Mouse (Mus musculus): ENCODE measurements around the gene Sde2. TPM values are rescaled to one million over a fixed set of nuclear protein-coding genes. Genes with fewer than 3 reads are reported as not detected.
A peak's percentile ranks its signal among the peaks of the same experiment; 100 is the strongest.

The Sde2 gene
- total RNA-seq, 2 experiments from 2014 or later: 22.9 TPM

DNA sequence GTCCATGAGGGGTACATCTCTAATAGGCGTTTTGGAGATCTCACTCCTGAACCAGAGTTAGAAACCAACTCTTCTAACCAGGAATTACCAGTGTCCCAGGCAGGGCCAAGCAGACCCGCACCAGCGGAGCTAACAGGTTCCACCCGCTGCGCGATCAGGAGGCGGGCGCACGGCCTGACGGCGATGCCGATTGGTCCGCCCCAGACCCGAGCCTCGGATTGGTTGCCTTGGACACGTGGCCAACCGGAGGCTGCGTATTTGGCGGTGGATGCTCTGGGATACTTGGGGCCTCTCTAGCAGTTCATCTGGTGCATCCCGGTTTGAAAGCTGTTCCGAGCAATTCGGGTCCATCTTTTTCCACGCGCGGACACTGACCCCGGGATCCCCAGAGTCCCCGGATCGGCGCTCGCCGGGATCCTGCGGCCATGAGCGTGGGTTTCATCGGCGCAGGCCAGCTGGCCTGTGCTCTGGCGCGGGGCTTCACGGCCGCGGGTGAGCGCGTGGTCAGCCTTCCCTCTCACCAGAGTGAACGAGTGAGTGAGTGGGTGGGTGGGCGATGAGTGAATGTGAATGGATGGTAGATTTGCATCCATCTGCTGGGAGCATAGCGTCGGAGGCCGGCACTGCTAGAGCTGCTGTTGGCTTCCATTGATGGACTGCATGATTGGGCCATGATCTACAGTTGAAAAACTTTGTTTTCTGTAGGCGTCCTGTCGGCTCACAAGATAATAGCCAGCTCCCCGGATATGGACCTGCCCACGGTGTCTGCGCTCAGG is 53.3 kb downstream of the Sde2 start, which contains the start of gene Pycr2:
TSS of gene Pycr2 (plus strand) at position 255 of the 776 bp plus-strand sequence.
- DNase-seq (ENCODE audit: low spot score in 2 of 2): peak; percentile 94 to 95
- Histone ChIP-seq H3K27ac (peak within 1 kb of the TSS; percentile 94), H3K4me3 (peak within 1 kb of the TSS; percentile 76)
- TF ChIP-seq CTCF (conservative IDR thresholded peaks at IDR 0.05): no peak; the same call in 1 of the 2 replicates

DNA sequence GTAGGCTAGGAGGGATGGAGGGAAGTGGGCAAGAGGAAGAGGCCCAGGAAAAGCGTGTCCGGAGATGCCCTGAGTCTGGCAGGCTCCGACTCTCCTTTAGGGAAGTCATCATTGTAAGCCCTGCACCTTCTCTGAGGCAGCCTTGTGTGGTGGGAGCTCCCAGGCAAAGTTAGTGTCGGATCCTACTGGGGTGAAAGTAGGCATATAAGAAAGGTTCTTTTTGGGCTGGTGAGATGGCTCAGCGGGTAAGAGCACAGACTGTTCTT is 53.8 kb downstream of the Sde2 start:
- TF ChIP-seq CTCF (conservative IDR thresholded peaks at IDR 0.05): no peak
- DNase-seq (ENCODE audit: low spot score in 2 of 2): no peak
- Histone ChIP-seq H3K4me3 (peak overlapping the region; percentile 76), H3K27ac (peak overlapping the region; percentile 94)

DNA sequence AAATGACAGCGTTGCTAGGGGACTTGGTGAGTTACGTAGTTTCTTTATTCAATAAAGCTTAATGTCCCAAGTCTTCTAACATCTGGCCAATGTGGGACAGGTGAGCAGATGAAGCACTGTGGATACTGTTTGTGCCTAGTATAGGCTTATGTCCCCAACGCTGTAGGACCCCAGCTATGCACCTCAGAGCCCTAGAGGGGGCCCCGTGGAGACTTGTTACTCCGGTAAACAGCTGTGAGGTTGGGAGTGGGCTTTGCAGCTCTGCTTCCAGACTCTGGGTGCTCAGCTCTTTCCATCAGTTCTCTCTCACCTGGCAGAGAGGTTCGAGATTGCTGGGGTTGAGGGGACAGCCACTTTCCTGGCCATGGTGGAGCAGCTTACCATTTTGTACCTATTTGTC is 54.4 kb downstream of the Sde2 start:
- Histone ChIP-seq H3K27ac (peak overlapping the region; percentile 94; the same call in 1 of the 2 replicates), H3K4me3 (peak overlapping the region; percentile 76)
- TF ChIP-seq CTCF (conservative IDR thresholded peaks at IDR 0.05): no peak
- no peak for DNase-seq (ENCODE audit: low spot score in 2 of 2)

DNA sequence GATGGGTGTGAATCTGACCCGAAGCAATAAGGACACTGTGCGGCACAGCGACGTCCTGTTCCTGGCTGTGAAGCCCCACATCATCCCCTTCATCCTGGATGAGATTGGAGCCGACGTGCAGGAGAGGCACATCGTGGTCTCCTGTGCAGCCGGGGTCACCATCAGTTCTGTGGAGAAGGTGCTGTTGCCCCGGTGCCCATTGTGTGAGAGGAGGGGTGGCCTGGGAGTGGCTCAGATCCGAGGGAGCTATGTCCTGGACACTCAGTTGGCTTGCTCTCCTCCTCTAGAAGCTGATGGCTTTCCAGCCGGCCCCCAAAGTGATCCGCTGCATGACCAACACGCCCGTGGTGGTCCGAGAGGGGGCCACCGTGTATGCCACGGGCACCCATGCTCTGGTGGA is 54.9 kb downstream of the Sde2 start:
- no peak for DNase-seq (ENCODE audit: low spot score in 2 of 2)
- peak overlapping the region; percentile 76; the same call in 1 of the 2 replicates for H3K4me3 ChIP-seq
- H3K27ac ChIP-seq: no peak overlapping the region
- no peak for TF ChIP-seq CTCF (conservative IDR thresholded peaks at IDR 0.05)

DNA sequence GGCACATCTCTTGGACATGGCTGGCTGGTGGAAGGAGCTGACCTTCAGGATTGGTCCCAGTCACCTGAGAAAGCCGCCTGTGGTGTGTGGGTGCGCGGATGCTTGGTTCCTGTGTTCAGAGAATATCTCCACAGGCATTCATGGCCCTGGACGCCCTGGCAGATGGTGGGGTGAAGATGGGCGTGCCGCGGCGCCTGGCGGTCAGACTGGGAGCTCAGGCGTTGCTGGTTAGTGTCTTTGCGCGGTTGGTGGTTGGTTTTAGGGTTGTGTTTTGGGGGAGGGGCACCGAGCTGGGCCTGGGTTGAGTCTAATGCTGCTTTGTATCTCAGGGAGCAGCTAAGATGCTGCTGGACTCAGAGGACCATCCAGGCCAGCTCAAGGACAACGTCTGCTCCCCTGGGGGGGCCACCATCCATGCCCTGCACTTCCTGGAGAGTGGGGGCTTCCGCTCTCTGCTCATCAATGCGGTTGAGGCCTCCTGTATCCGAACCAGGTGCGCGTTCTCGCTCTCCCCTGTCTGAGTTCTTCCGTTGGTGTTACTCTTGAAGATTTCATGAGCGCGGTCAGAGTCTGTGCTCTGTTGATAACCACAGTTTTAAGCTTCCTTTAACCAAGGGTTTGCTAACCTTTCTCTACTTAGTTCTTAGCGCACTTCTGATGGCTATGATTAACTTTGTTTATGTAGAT is 55.7 kb downstream of the Sde2 start:
- DNase-seq (ENCODE audit: low spot score in 2 of 2): no peak
- no peak overlapping the region for H3K4me3 ChIP-seq
- TF ChIP-seq CTCF (conservative IDR thresholded peaks at IDR 0.05): no peak
- no peak overlapping the region for H3K27ac ChIP-seq

DNA sequence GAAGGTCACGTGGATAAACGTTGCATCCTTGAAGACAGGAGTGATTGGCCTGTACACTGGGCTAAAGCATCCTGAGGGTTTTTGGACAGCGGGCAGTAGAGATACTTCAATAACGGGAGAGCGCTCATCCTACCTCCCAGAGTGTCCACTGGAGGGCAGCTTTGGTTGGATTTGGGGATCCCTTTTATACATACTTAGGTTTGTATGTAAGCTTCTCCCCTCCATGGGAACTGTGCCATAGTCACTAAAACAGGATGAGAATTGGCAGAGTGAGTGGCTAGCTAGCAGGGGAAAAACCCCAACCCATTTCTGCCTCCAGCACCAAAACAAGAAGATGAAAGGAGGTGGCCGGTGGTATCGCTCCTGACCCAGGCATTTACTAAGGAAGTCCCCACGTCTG is 60.2 kb downstream of the Sde2 start:
- TF ChIP-seq CTCF (conservative IDR thresholded peaks at IDR 0.05): peak; percentile 62
- H3K4me3 ChIP-seq: no peak overlapping the region
- H3K27ac ChIP-seq: no peak overlapping the region
- DNase-seq (ENCODE audit: low spot score in 2 of 2): no peak

DNA sequence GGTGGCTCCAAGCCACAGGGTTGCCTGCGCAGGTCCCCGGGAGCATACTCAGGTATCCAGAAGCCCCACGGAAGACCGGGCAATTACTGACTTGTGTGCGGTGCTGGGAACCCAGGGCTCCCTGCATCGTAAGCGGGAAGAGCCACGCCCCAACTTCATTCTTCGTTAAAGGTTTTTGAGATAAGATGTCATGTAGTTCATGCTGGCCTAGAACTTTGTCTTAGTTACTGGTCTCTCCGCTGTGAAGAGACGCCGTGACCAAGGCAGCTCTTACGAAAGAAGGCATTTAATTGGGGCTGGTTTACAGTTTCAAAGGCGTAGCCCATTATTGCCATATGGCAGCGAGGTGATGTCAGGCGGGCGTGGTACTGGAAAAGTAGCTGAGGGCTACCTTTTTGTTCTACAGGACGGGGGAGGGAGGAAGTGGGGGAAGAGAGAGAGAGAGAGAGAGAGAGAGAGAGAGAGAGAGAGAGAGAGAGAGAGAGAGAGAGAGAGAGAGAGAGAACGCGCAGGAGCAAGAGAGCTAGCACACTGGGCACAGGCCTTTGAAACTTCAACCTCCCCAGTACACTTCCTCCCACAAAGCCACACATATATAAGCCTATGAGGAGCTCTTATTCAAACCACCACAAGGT is 60.8 kb downstream of the Sde2 start:
- H3K4me3 ChIP-seq: no peak overlapping the region
- H3K27ac ChIP-seq: no peak overlapping the region
- TF ChIP-seq CTCF (conservative IDR thresholded peaks at IDR 0.05): no peak
- DNase-seq (ENCODE audit: low spot score in 2 of 2): no peak

DNA sequence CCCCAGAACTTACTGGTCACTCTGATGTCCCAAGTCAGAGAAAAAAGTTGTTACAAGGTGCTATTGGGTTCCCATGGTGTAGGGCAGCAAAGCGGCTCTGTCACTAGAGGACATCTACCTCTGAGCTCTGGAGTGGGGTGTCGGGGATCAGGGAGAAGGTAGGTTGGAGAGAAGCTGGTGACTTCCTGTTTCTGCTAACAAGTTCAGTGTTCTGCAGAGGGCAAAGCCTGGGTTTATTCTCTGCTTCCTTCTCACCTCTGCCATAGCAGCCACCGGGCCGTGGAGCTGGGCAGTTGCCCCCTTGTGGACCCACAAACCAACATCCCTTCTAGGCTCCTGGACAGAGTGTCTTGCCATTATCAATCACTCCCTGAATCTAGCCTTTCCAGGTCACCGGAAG is 61.9 kb downstream of the Sde2 start:
- no peak for TF ChIP-seq CTCF (conservative IDR thresholded peaks at IDR 0.05)
- no peak for DNase-seq (ENCODE audit: low spot score in 2 of 2)
- Histone ChIP-seq H3K27ac (no peak overlapping the region), H3K4me3 (no peak overlapping the region)

DNA sequence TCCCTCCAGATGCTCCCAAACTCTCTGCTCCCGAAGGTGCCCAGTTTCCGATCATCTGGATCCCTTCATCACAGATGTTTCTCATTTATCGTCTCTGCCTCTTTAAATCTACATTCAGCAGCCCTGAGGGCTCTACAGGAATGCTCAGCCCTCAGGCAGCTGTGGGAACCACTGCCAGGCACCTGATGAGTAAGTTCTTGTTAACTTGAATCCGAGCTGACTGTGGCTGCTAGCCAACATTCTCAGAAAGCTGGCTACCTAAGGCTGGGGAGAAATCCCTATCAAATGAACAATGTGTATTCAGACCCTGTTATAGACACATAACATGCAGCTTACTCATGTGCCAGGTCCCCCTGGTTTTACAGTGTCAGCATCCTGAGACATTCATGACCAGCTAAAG is 62.9 kb downstream of the Sde2 start:
- H3K4me3 ChIP-seq: no peak overlapping the region
- TF ChIP-seq CTCF (conservative IDR thresholded peaks at IDR 0.05): no peak
- no peak for DNase-seq (ENCODE audit: low spot score in 2 of 2)
- no peak overlapping the region for H3K27ac ChIP-seq

DNA sequence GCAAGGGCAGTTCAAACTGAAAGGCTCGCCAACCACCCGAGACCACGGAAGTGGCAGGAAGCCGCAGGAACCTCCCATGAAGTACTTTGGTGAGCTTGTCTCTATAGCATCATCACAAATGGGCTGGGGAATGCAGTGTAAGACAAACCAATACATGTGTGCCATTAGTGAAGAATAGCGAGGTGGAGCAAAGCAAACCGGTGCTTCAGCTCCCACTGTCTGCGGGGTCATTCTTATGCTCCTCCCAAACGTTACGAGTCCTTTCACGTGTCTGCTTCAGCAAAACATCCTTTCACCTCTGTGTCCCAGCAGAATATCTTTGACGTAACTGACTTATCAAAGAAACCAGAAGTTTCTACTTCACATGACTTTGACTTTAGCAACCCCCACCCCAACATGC is 65.5 kb downstream of the Sde2 start:
- no peak overlapping the region for H3K27ac ChIP-seq
- no peak for TF ChIP-seq CTCF (conservative IDR thresholded peaks at IDR 0.05)
- no peak for DNase-seq (ENCODE audit: low spot score in 2 of 2)
- no peak overlapping the region for H3K4me3 ChIP-seq

DNA sequence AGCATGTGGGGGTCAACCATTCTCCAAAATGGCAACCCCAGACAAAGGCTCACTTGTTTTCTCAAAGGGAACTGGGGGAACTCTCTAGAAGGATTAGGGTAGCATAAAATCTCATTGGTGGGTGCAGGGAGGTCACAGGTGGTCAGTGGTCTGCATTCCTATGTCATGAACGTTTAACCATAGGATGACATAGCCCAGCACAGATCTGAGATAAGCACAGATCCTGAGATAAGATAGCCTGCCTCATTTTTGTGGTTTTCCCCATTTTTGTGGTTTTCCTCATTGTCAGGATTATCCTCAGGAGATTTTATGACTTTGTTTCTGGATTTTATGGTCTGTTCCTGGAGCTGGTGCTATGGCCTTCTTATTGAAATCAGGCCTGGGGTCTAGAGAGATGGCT is 66.1 kb downstream of the Sde2 start:
- H3K27ac ChIP-seq: no peak overlapping the region
- no peak overlapping the region for H3K4me3 ChIP-seq
- no peak for TF ChIP-seq CTCF (conservative IDR thresholded peaks at IDR 0.05)
- no peak for DNase-seq (ENCODE audit: low spot score in 2 of 2)

Other genes with a start within 250 kb of the Sde2 start
- 1 to 10 TPM; 4.7 to 4.8 TPM for gene Lin9, start 210.0 kb upstream of the Sde2 start, total RNA-seq (2021)
- not detected for gene Mixl1, start 154.1 kb upstream of the Sde2 start, total RNA-seq (2021)
- 10 to 100 TPM; 32.6 to 34.4 TPM for gene Acbd3, start 125.1 kb upstream of the Sde2 start, total RNA-seq (2021)
- 100 to 1,000 TPM; 319 to 351 TPM for gene H3f3a, start 37.2 kb upstream of the Sde2 start, total RNA-seq (2021)
- 1 to 10 TPM; 1.4 to 2.0 TPM for gene Lefty2, start 42.0 kb downstream of the Sde2 start, total RNA-seq (2021)
- 10 to 100 TPM; 42.9 to 44.9 TPM for gene Pycr2, start 53.2 kb downstream of the Sde2 start, total RNA-seq (2021)
- gene Lefty1, start 83.9 kb downstream of the Sde2 start, total RNA-seq (2021): 10 to 100 TPM; 11.4 to 12.9 TPM
- 10 to 100 TPM; 20.4 to 23.8 TPM for gene Tmem63a, start 91.2 kb downstream of the Sde2 start, total RNA-seq (2021)
- 10 to 100 TPM; 30.2 to 30.3 TPM for gene Ephx1, start 169.8 kb downstream of the Sde2 start, total RNA-seq (2021)
- gene 9130409I23Rik, start 200.1 kb downstream of the Sde2 start, total RNA-seq (2021): under 1 TPM in 1 of 2 experiments, not detected in 1; 0.17 TPM

Measured in layer of hippocampus, adult 2 months (tissue).